14 mouse cellular contexts compared by ENCODE assay signal in genomic region chr14:62323457-62323856, GRCm38 (mm10). TPM values are rescaled to one million over a fixed set of nuclear protein-coding genes. Genes with fewer than 3 reads are reported as not detected.
"Had no signal": no experiment of that assay in that cellular context is flagged by ENCODE, and none has a peak within 500 bp of the region (broad histone marks: within the 10 kb centered on the region; RNA-seq: fewer than 3 reads in every experiment).

No protein-coding gene starts in this region.

- H3K4me1 ChIP-seq: intestine, embryonic 15.5 days had no signal

- H3K4me2 ChIP-seq: intestine, embryonic 15.5 days; liver, embryonic 13.5 days; midbrain, embryonic 13.5 days had no signal

- ATAC-seq: intestine, embryonic 15.5 days; lung, postnatal 0 days; midbrain, embryonic 13.5 days; midbrain, embryonic 16.5 days had no signal

- H3K9ac ChIP-seq: intestine, embryonic 15.5 days; liver, embryonic 13.5 days; midbrain, embryonic 13.5 days had no signal

- H3K36me3 ChIP-seq: intestine, embryonic 15.5 days; liver, embryonic 13.5 days; midbrain, embryonic 10.5 days; midbrain, embryonic 13.5 days had no signal

- H3K4me3 ChIP-seq: intestine, embryonic 15.5 days; liver, embryonic 13.5 days; megakaryocyte, embryonic 14.5 days; midbrain, embryonic 10.5 days; midbrain, embryonic 13.5 days had no signal

- DNase-seq: kidney, adult 11 months; left cerebral cortex, postnatal 4 days; liver, embryonic 13.5 days; lung, adult 2 months; lung, postnatal 36 days; thymus, adult 2 months; thymus, postnatal 14 days; thymus, postnatal 4 days had no signal

- H3K27me3 ChIP-seq: intestine, embryonic 15.5 days; liver, embryonic 13.5 days; midbrain, embryonic 13.5 days had no signal

- H3K27ac ChIP-seq: intestine, embryonic 15.5 days; liver, embryonic 13.5 days; midbrain, embryonic 13.5 days had no signal

- H3K9me3 ChIP-seq: intestine, embryonic 15.5 days; liver, embryonic 13.5 days; midbrain, embryonic 10.5 days; midbrain, embryonic 13.5 days had no signal

RNA-seq across cellular contexts. Expression of gene Dleu7, which starts 30.6 kb away (rescaled TPM):
- polyA plus RNA-seq: lung, adult 2 months had no signal
